Mouse (Mus musculus) layer of hippocampus, postnatal 25 days (tissue): ENCODE data around the gene Myg1. TPM values are rescaled to one million over a fixed set of nuclear protein-coding genes. Genes with fewer than 3 reads are reported as not detected.

ENCODE experiments used
- DNase-seq, 2 experiments: peaks; one replicate each; pipeline ENCODE4 v3.0.0; 2022; ENCODE audit warnings: mixed read lengths in 2 of 2, low spot score in 1 of 2; ENCODE audit errors: extremely low spot score in 1 of 2
- total RNA-seq, 2 experiments: library from RNA; stranded (reverse); gene quantifications; 2 replicates each; pipeline ENCODE4 v1.2.3; 2021

Gene Myg1
- total RNA-seq, 2 experiments from 2014 or later: 63.0 to 66.1 TPM

DNA sequence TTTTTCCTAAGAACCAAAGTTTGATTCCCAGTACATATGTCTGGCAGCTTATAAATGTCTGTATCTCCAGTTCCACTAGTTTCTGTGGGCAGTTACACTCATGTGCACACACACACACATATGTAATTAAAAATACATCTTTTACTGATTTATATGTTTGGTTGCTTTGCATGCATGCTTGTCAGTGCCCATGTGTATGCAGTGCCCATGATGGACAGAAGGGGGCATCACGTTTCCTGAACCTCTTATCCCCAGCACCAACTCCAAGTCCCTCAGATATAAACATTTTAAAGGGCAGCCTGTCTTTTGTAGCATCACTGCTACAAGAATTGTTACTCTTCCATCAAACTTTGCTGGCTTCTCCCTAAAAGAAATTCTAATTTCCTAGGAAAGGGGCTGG is 10.1 kb downstream of the Myg1 start:
- peak in 1 of 2 experiments; percentile 50 for DNase-seq

DNA sequence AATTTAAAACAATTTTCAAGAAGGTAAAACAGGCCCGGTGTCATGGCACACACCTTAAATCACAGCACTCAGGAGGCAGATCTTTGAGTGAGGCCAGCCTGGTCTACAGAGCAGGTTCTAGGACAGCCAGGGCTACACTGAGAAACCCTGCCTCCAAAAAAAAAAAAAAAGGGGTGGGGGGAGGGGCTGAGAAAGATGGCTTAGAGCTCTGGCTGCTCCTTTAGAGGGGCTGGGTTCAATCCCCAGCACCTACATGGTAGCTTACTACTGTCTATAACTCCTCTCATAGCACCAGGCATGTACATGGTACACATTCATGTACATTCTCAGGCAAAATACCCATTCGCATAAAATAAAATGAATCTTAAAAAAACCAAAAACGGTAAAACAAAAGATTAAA is 13.0 kb downstream of the Myg1 start:
- no peak for DNase-seq

DNA sequence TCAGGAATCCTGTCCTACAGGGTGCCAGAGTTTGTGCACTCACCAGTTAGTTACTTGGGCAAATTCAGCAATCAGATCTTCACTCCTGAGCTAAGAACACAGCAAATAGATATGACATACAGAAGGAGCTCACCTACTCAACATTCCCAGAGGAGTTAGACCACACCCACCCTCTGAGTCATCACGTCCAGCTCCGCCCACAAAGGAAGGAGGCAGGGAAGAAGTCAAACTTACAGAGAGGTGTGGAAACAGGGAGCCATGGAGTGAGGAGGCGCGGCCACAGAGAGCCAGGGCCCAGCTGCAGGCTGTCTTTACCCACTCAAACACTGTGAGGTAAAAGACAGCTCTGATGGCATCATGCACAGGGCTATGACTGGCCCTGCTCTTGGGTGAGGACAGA is 14.9 kb downstream of the Myg1 start:
- DNase-seq: no peak

DNA sequence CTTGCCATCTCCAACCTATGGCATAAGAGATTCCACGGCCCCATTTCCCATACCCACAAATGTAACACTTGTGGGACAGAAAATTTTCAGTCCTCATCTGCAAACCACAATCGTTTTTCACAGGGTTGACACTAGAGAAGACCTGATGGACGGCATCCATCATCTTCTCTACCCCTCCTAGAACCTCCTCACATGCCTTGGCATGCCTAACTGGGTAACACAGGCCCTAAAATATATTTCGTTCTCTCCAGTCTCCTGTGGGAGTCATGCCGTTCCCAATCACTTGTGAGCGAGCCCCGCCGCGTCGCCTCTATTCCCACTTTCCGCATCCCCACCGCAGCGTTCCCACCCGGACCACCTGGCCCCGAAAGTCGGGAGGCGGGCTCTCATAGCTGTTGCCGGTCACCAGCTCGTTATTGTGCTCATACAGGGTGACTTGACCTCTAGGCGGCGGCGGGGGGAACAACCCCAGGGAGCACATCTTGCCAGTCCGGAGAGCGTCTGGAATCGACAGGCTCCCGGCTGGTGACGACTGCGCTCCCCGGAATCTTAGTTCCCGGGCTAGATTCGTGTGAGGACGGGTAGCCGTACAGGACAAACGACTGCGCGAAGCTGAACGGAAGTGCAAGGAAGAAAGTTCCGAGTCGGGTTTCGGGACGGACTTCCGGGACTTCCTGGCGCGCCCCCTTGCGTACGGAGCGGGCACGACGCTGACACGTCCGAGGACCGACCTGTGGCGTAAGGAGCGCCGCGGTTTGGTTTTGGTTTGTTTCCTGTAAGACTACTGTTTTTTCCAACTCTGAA is 18.8 kb downstream of the Myg1 start, which contains the start of gene Aaas:
Aaas (minus strand) TSS at position 634 of the 804 bp plus-strand sequence.
- peak; percentile 89 to 96 for DNase-seq

DNA sequence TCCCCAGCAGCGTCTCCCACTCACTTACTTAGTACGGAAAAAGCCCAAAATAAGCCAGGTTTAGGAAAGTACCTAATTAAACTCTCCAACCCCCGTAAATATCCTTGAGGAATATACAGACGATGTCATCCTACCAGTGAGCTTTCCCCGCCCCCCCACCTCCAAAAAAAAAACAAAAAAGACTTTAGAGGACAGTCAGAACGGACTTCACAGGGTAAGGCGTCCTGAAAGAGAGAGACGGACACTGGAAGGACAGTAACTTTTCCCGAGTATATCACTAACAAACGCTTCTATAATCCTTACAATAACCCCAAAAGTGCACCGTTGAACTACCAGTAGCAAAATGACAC is 19.4 kb downstream of the Myg1 start:
- no peak for DNase-seq

DNA sequence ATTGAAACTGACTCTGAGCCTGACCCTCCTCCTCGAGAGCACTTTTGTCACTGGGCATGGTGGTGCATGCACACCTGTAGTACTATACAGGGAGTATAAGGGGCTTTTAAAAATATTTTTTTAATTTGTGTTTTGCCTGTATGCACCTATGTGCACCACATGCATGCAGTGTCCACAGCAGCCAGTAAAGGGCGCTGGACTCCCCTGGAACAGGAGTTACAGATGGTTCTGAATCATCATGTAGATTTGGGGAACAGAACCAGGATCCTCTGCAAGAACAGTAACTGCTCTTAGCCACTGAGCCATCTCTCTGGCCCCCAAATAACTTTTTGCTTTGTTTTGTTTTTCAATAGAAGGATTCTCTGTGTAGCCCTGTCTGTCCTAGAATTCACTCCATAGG is 20.7 kb downstream of the Myg1 start:
- DNase-seq: no peak

DNA sequence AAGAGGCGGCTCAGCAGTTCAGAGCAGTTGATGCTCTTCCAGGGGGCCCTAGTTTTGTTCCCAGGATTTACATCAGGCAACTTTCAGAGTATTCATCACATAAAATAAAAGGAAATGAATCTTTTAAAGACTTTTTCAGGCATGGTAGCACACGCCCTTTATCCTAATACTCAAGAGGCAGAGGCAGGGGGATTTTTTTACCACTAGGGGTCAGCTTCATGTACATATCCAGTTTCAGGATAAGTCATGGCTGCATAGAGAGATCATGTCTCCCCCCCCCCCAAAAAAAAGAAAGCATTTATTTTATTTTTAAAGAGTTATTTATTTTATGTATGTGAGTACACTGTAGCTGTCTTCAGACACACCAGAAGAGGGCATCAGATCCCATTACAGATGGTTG is 22.5 kb downstream of the Myg1 start:
- DNase-seq: no peak

DNA sequence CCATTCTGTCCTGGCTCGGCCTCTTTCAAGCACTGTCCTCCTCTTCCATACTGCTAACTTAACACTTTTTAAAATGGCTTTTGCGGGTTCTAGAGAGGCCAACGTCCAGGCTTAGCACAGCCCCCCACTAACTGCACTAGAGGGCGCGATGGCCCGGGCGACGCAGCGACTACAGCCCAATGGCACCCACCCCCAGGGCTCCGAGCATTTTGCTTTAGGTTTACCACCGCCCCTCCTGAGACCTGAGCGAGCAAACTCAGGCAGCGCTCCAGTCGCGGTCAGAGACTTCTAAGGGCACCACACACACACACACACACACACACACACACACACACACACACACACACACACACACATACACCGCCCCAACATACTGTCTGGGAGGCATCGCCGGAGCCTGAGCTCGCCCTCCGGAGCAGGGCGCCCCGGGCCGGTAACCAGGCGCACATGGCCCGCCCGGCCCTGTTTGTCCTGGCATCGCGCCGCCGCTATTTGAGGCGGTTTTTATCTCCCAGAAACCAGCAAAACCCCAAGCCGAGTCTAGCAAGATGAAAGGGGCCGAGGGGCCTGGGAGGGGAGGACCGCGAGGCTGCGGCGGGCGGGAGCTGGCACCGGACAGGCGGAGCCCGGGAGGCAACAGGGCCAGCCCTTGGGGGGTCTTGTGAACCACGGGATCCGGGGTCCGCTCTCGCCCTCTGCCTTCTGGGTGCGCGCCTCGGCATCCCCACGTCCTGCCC is 23.8 kb downstream of the Myg1 start:
- DNase-seq: peak; percentile 22 to 25

DNA sequence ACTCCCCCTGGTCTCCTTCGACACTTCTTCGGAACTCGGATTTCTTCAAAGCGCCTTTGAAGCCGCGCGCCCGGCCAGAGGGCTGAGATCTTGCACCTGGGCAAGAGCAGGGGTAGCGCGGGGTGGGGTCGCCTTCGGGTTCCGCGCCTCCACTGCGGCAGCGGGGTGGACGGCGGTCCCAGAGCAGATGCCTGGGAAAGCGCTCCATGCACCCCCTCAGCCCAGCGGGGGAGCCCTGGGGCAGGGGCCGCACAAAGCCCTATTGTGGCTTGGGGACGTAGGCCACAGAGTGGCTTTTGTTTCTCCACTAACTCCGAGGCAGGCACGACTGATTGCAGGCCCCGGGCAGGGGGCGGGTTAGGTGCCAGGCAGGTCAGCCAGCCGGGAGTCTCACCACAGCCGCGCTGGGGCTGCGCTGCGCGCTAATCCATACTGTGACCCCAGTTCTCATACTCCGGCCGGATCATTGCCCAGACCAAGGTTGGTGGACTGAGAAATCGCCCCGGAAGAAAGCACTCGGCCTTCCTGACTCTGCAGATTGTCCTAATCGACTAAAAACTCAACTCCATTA is 24.4 kb downstream of the Myg1 start:
- DNase-seq: peak in 1 of 2 experiments; percentile 25

DNA sequence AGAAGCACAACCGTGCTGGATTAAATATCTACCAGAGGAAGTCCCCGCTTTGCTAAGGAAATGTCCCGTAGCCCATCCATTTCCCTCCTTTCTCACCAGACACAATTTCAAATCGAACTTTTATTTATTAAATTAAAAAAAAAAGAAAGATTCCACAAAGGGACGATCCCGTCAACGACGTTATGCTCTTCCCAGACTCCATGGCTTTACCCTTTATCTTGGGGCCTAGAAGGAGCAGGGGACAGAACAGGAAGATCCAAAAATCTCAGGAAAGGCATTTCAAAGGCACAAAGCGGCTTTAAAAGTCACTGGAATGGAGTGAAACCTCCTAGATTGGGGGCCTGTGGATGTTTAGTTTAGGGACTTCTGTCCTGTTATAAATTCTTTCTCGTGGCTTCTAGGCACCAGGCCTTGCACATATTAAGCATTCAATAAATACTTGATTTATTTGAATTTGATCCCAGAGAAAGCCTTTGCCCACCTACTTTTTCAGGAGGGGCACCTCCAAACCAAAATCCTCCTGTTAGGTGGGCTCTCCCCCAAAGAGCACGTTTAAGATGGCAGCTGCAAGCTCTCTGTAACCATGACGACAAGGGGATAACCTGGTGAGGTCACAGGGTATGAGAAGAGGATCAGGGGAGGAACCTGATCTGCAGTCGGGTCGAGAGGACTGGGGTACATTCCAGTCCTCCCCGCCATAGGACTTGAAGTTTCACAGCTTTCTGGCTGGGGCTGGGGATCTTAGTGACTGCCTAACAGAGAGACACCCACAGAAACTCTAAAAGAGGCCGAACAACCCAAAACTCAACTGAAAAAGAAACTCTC is 25.2 kb downstream of the Myg1 start:
- DNase-seq: no peak

DNA sequence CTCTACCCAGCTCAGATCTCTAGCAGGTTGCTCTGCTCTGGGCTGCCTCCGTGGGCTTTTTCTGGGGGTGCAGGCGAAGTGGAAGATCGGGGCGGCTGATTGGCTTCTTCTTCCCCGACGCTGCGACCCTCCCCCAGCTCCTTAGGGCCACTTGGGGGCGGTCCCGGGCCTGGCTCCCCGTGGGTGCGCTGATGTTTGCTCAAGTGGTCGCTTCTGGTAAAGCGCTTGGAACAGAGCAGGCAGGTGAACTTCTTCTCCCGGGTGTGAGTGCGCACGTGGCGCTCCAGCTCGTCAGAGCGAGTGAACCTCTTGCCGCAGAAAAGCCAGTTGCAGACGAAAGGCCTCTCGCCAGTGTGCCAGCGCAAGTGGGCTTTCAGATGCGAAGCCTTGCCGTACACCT is 26.6 kb downstream of the Myg1 start:
- DNase-seq: no peak

DNA sequence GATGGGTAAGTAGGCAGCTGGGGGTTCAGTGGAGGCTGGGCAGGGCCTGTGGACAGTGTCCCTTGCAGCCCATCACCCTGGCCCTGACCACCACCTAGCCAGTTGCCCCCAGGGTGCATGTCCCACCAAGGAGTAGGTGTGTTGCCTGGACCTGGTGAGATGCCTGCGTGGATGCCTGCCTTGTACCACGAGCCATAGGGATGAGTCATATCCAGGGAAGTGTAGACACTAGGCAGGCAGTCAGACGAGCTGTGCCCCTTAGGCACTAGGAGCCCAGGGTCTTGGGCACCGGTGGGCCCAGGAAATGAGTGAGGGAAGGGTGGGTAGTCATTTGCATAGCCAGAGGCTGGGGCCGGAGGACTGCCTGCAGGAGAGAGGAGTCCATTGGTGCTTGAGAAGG is 27.3 kb downstream of the Myg1 start:
- no peak for DNase-seq

DNA sequence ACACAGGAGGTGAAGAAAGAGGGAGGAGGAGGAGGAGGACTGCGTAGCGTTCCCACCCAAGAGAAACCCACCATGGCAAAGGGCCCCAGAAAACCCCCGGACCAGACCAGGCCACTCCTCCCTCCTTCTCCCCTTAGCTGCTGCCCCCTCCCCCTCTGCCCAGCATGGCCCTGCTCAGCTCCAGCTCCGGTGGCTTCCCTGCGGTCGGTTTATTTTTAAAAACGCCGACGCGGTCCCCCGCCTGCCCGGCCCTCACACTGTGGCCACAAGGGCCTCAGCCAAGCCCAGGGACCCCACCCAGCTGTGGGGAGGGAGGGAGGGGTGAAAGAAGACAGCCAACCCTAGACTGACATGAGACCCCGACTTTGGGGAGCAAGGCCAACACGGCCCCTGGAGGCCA is 31.1 kb downstream of the Myg1 start:
- DNase-seq: no peak

DNA sequence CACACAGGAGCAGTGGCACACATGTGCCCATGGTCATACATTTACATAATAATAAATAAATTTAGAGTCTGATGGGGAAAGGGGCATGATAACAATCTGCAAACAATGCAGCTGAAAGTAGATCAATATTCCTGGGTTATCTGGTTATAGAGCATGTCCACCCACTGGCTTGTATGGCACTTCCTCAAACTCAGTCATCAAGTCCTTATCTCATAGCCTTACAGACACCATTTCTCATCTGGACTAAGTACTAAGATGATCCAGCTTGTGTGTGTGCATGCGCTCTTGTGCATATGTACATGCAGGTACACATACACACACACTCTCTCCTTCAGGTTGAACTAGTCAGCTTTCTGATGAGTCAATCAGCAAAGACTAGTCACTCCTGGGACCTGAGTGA is 33.2 kb downstream of the Myg1 start:
- DNase-seq: no peak

DNA sequence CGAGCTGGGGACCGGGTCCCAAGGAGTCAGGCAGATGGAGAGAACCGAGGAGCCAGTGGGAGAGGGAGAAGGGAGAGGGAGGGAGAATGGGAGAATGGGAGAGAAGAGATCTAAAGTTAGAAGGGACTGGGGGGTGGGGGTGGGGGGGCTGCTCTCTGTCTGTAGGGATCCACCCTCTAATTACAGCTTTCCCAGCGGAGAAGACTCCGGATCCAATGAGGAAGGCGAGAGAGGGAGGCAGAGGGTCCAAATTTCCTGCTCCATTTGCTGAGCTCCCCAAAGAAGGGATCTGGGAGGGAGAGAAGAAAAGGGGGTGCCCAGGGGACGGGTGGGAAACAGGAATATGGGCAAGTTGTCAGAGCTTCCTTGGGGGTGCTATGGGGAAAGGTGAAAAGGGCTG is 34.7 kb downstream of the Myg1 start:
- no peak for DNase-seq

DNA sequence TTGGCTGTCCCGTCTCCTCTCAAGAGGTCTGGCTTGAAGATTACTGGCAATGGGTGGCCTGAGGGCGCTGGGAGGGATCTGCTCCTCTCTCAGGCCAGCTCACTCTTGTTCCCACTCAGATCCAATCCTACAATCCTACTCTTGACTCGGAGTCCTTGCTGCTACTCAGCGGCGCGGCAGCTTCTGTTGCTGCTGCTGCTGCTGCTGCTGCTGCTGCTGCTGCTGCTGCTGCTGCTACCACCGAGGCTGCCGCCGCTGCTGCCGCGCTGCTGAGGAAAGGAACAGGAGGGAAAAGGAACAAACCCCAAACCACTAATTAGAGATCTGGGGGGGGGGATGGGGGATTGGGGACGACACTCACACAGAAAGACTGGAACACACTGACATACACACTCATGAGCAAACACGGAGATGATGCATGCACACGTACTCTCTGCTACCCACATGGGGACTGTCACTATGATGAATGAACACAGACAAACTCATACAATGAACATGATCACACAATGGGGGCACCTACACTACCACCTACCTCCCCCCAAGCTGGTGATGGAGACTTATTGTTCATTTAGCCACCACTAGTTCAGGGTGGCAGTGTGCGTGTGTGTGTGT is 35.3 kb downstream of the Myg1 start, which contains the start of gene Sp7:
Sp7 (minus strand) TSS at position 450 of the 612 bp plus-strand sequence.
- DNase-seq: no peak

DNA sequence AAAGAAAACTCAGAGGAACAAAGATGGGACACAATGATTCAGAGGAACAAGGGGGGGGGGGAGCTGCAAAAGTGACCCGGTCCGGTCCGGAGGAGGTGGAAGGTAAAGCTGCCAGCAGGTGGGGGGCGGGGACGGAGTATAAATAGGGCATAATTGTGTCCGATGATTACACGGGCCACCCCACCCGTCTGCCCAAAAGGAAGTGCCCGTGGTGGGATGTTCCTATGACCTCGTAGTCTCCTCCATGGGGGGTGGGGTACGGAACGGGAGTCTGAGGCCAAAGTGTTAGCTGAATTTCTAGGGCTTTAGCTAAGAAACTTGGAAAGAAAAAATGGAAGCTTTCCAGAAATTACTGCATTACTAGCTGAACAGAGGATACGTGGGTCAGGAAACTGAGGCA is 38.5 kb downstream of the Myg1 start:
- DNase-seq: no peak

DNA sequence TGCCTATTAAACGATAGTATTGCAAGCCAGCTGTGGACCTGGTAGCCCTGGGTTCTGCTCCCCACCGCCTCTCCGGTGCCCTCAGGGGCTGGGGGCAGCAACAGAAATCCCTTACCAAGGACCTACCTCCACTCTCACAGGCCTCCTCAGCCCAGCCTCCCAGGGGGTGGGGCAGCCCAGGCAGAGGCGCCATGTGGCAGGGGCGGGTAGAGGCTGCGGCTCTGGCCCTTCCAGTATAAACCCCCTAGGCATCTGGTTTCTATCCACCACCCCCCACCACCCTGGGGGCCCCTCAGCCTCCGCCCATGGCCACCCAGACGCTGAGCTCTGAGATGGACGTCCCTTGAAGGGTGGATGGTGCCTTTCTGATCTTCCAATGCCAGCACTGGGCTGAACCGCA is 39.2 kb downstream of the Myg1 start:
- DNase-seq: no peak

DNA sequence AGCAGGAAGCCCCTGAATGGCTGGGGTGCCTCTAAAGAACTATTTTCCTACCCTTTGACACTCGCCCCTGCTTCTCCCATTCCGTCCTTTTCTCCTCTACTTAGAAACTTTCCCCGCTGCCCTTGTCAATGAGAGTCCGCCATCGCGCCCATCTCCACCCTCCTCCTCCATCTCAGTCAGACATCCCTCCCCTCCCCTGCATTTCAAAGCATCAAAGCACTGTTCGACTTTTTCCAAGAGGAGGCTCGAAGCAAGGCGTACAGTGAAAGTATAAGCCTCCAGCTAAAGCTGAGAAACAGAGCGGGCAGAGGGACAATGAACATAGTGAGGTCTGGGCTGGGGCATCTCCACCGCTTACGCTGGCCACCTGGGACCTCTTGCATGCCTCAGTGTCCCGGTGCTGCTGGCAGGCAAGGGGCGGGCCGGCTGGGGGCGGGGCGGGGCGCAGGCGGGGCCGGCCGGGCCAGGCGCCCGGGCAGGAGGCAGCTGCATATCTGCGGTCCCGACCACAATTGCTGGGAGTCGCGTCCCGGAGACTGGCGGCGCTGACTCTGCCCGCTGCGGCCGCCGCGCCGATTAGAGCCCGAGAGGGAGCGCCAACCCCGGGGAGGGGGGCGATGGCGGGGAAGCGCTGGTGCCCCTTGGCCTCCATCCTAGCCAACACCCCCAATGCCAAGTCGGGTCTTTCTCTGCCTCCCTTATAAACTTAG is 45.1 kb downstream of the Myg1 start:
- DNase-seq: peak in 1 of 2 experiments; percentile 27

DNA sequence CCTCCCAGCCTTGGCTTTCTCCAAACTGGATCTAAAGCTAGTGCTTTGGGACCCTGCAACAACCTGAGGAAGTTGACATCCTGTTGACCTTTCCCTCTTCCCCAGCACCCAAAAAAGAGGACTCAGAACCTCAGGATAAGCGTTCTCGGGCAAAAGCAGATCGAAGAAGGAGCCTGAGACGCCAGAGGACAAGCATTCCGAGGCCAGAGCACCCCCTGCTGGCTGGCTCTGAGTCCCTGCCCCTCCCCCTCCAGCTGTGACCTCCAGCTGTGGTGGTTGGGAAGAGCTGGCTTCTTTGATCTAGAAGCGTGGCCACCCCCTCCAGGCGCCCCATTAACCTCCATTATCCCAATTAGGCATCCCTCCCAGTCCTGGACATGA is 45.6 kb downstream of the Myg1 start:
- peak; percentile 62 to 73 for DNase-seq
